Mouse (Mus musculus) spleen, adult 2 months (tissue): Measurements from ENCODE around the gene Adm. TPM values are rescaled to one million over a fixed set of nuclear protein-coding genes. Genes with fewer than 3 reads are reported as not detected.
"Not testable (repeated sequence)": the region's sequence is repeated elsewhere in the genome, so short reads cannot be mapped to it uniquely, and the experiment has no call there.

Experiments
- DNase-seq, 2 experiments: peaks; one replicate each; pipeline versions ENCODE4 v3.0.0 to v3.0.0-alpha.2; 2012 to 2021; ENCODE audit warnings: low spot score in 2 of 2, low read depth in 1 of 2
- H3K27ac ChIP-seq: fragments of 200-500 bp; 2 replicates; pipeline ENCODE4 v1.5.1; 2012; ENCODE audit warnings: low read length, inconsistent platforms; ENCODE audit not compliant: insufficient read depth
- H3K27me3 ChIP-seq: fragments of 200-500 bp; 2 replicates; pipeline ENCODE4 v1.6.1; 2012; ENCODE audit warnings: mild to moderate bottlenecking, moderate library complexity, low read length, inconsistent platforms; ENCODE audit not compliant: control insufficient read depth, insufficient read depth
- H3K36me3 ChIP-seq: fragments of 200-500 bp; 2 replicates; pipeline ENCODE4 v1.6.1; 2012; ENCODE audit warnings: mild to moderate bottlenecking, low read length, inconsistent platforms; ENCODE audit not compliant: control insufficient read depth, insufficient read depth
- H3K4me1 ChIP-seq: fragments of 200-500 bp; 2 replicates; pipeline ENCODE4 v1.6.1; 2011; ENCODE audit warnings: inconsistent platforms; ENCODE audit not compliant: control insufficient read depth, insufficient read depth, insufficient read length
- H3K4me3 ChIP-seq: fragments of 200-500 bp; 2 replicates; pipeline ENCODE4 v1.5.1; 2011; ENCODE audit warnings: mild to moderate bottlenecking, inconsistent platforms; ENCODE audit not compliant: insufficient read depth, insufficient read length; ENCODE audit errors: extremely low read depth
- CTCF ChIP-seq: fragments of 200-500 bp; IDR thresholded peaks from 2 replicates; pipeline ENCODE4 v1.5.1; 2011; ENCODE audit warnings: mild to moderate bottlenecking, inconsistent platforms; ENCODE audit not compliant: insufficient read depth, insufficient read length, insufficient replicate concordance; ENCODE audit errors: extremely low read depth
- POLR2A ChIP-seq: fragments of 200-500 bp; IDR thresholded peaks from 2 replicates; pipeline ENCODE4 v1.6.1; 2011; ENCODE audit warnings: low read depth, low read length, inconsistent platforms
- WGBS: fragments of 180-500 bp; shearing (Covaris S2); methylation state at CpG from one replicate; pipeline ENCODE4 v1.1.7; 2018; 5-methylcytosine and 5-hydroxymethylcytosine counted together
- polyA plus RNA-seq: library from polyadenylated mRNA; depleted of rRNA; stranded (reverse); fragments of >200 nt; gene quantifications from 2 replicates; pipeline ENCODE4 v1.2.3, GENCODE M21; 2012; rRNA removed

Adm gene
- 3.5 and 5.4 TPM in 2 replicates for polyA plus RNA-seq

DNA sequence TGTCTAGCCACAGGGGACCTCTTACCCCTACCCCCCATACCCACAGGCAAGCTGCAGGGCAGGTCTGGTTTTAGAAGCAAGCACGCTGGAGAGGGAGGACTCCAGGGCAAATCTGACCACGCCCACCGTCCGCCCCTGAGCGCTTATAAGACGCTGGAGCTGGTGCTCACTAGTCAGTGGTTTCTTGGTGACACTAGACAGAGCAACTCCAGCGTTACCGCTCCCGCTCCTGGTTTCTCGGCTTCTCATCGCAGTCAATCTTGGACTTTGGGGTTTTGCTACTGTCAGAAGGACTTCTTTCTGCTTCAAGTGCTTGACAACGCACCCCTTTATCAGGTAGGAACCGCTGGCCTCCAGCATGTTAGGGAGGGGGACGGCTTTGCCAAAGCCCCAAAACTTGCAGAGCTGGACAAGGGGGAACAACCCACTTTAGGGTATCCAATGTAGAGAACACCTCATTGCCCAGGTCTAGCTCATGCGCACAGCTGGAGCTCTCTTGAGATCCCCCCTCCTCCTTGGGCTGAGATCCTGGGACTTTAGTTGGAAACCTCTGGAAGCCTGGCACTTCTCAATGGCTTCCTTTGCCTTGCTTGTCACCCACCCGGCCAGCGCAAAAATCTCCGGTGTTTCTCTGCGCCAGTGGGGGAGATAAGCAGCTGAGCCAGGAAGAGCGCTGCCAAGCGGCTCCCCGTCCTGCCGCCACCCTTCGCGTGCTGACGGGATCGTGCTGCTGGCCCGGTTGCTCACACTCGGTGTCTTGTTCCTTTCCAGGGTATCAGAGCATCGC, at the start of gene Adm:
TSS of gene Adm (plus strand) at position 176 of the 787 bp plus-strand sequence.
- H3K27ac ChIP-seq = no peak within 1 kb of the TSS
- peaks cover 22% of the 10 kb centered on the region for H3K27me3 ChIP-seq

DNA sequence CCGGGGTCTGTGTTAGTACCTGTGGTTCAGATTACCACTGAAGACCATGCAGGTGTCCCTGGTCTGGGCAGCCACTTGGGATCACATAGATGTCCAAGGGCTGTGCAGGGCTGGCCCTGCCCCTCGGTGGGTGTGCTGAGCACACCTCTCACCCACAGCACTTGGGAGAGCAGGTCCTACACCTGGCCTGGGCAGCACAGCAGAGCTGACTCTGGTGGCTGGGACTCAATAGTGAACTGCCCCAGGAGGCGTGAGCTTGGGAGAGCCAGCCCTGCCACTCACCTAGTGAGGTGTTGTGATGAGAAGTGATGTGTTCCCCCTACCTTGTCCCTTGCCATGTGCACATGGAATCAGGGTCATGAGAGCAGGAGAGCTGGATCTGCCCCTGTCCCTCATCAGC, 43.8 kb upstream of the Adm start:
- peaks cover 2% of the 10 kb centered on the region; the same call in 1 of the 2 replicates for H3K4me1 ChIP-seq
- no peaks in the 10 kb centered on the region for H3K27me3 ChIP-seq
- 94% methylated on average over 3 of the region's 3 CpGs for WGBS
- TF ChIP-seq POLR2A (no peak), CTCF (no peak)
- DNase-seq = no peak
- no peak overlapping the region for H3K27ac ChIP-seq
- H3K4me3 ChIP-seq = no peak overlapping the region
- H3K36me3 ChIP-seq = no peaks in the 10 kb centered on the region

More for the DNA sequence above, at the start of gene Adm:
- Histone ChIP-seq H3K4me3 (peak within 1 kb of the TSS; percentile 48), H3K36me3 (no peaks in the 10 kb centered on the region), H3K4me1 (peaks cover 19% of the 10 kb centered on the region)
- no peak for TF ChIP-seq CTCF
- TF ChIP-seq POLR2A = peak; percentile 8; the same call in 1 of the 2 replicates
- WGBS = 3% methylated on average over 30 of the region's 30 CpGs
- peak in 1 of 2 experiments; percentile 57 for DNase-seq

DNA sequence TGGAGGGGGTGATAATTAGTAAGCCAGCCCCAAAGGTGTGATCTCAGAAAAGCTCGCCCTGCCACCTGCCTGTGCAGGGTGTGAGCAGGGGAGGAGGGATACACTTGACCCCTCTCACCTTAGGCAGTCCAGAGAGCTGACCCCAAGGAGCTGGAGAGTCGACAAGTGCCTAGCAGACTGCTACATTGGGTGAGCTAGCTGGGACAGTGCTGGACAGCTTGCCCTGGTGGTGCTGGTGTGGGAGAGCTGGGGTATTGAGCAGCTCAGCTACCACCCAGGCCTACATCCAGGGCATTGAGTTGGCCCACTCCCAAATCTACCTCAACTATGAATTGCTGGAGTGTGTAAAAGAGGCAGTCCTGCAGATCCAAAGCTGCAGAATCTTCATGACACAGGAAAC, 43.3 kb upstream of the Adm start:
- no peak for DNase-seq
- 90% methylated on average over 2 of the region's 2 CpGs for WGBS
- H3K36me3 ChIP-seq = no peaks in the 10 kb centered on the region
- peaks cover 2% of the 10 kb centered on the region; the same call in 1 of the 2 replicates for H3K4me1 ChIP-seq
- no peaks in the 10 kb centered on the region for H3K27me3 ChIP-seq
- no peak overlapping the region for H3K27ac ChIP-seq
- no peak for TF ChIP-seq CTCF
- TF ChIP-seq POLR2A = no peak
- no peak overlapping the region for H3K4me3 ChIP-seq

DNA sequence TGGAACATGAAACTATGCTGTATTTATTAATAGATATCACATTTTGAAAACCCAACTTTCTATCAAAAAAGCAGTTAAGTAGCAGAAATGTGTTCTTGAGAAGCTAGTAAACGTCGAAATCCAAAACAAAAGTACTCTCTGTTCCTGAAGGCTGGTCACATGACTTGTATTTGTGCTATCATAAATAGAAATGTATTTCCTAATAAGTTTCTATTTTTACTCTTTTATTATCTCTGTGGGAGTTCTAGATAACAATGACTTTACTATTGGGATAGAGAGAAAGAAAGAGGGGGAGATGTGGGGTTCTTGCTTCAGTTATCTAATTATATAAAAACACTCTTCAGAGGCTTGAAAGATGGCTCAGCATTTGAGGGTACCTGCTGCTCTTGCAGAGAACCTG, 42.2 kb upstream of the Adm start:
- Histone ChIP-seq H3K27ac (no peak overlapping the region), H3K27me3 (no peaks in the 10 kb centered on the region), H3K4me3 (no peak overlapping the region), H3K36me3 (no peaks in the 10 kb centered on the region), H3K4me1 (peaks cover 2% of the 10 kb centered on the region; the same call in 1 of the 2 replicates)
- DNase-seq = no peak
- 72% methylated on average over 2 of the region's 2 CpGs for WGBS
- TF ChIP-seq POLR2A = no peak
- no peak for TF ChIP-seq CTCF

DNA sequence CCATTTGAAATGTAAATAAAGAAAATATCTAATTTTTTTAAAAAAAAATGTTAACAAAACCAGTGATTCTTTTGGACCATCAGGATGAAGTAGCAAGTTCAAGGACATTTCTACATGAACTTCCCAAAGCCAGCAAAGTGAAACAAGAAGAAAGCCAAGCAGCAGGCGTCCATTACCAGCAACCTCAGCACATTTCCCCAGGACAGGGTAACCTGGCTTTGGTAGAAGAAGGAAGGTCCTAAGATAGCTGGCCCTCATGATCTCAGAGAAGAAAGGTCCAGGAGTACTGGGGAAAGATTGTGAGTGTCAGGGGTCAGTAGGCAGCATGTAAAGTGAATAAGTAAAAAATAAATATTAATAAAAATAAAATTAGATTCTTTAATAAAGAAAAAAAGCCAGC, 39.7 kb upstream of the Adm start:
- Histone ChIP-seq H3K36me3 (no peaks in the 10 kb centered on the region), H3K4me1 (peaks cover 2% of the 10 kb centered on the region; the same call in 1 of the 2 replicates), H3K27me3 (no peaks in the 10 kb centered on the region), H3K27ac (no peak overlapping the region), H3K4me3 (no peak overlapping the region)
- WGBS = 56% methylated on average over 1 of the region's 1 CpGs
- no peak for DNase-seq
- TF ChIP-seq POLR2A (no peak), CTCF (no peak)

GRCm38 (mm10) chr7:110593991-110594390, 33.5 kb upstream of the Adm start:
- H3K36me3 ChIP-seq, DNase-seq, H3K27me3 ChIP-seq, H3K4me1 ChIP-seq, H3K27ac ChIP-seq, H3K4me3 ChIP-seq: not testable (repeated sequence)
- WGBS = 92% methylated on average over 3 of the region's 3 CpGs

- Histone ChIP-seq H3K27ac (no peak overlapping the region), H3K36me3 (no peaks in the 10 kb centered on the region), H3K4me1 (no peaks in the 10 kb centered on the region), H3K4me3 (no peak overlapping the region), H3K27me3 (no peaks in the 10 kb centered on the region)
- TF ChIP-seq CTCF = no peak
- no peak for TF ChIP-seq POLR2A
- DNase-seq = no peak
- WGBS = 93% methylated on average over 1 of the region's 1 CpGs
Measured at GRCm38 (mm10) chr7:110597141-110597540, 30.3 kb upstream of the Adm start.
